Mouse (Mus musculus) neural tube, embryonic 10.5 days (tissue): ENCODE data around the gene Gm9758.
"Not testable (repeated sequence)": the region's sequence is repeated elsewhere in the genome, so short reads cannot be mapped to it uniquely, and the experiment has no call there.

Source experiments
- DNase-seq: peaks from one replicate; pipeline ENCODE4 v3.0.0-alpha.2; 2017; ENCODE audit warnings: low spot score; ENCODE audit errors: extremely low spot score

The Gm9758 gene

GRCm38 (mm10) chr5:14914799-14915198 is at the start of gene Gm9758:
Gene Gm9758, minus strand, starts transcription at chr5:14914899.
- not testable (repeated sequence) for DNase-seq

DNA sequence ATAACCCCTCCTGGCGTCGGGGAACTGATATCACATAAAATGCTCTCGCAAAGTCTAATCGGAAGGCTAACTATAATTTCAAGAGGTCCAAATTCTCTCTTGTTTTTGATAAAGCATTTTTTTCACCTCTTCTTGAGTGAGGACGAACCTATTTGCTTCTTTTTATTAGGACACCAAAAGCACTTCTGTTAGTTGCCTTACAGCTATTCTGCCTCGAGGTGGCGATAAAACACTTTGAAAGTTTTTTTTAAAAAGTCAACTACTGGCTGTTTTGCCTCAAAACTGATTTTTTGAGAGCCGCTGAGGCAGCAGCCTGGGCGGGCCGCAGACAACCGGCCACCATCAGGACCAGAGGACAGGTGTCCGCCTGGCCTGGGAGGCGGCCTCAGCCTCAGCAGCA is 49.1 kb upstream of the Gm9758 start:
- DNase-seq: not testable (repeated sequence)

DNA sequence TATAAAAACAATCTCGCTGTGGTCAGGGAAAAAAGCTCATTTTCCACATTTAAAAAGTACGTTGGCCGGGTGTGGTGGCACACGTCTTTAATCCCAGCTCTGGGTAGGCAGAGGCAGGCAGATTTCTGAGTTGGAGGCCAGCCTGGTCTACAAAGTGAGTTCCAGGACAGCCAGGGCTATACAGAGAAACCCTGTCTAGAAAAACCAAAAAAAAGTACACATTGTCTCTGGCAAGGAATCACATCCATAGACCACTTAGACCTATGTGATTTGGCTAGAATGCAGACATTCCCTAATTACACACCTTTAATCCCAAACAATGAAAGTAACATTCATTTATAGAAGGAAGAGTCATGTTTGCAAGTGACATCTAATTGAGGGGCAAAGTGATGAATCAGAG is 46.8 kb upstream of the Gm9758 start:
- not testable (repeated sequence) for DNase-seq

- not testable (repeated sequence) for DNase-seq
Measured at GRCm38 (mm10) chr5:14955928-14956706, 41.4 kb upstream of the Gm9758 start.

GRCm38 (mm10) chr5:14953587-14953986 is 38.9 kb upstream of the Gm9758 start:
- DNase-seq: not testable (repeated sequence)

DNA sequence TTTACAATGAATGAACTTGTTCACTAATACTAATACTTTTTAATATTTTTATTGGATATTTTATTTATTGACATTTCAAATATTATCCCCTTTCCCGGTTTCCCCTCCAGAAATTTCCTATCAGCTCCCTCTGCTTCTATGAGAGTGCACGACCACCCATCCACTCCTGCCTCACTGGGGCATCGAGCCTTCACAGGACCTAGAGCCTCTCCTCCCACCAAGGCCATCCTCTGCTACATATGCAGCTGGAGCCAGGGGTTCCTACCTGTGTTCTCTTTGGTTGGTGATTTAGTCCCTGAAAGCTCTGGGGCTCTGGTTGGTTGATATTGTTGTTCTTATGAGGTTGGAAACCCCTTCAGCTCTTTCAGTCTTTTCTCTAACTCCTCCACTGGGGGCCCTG is 38.0 kb upstream of the Gm9758 start:
- DNase-seq: not testable (repeated sequence)

GRCm38 (mm10) chr5:14951822-14952221 is 37.1 kb upstream of the Gm9758 start:
- DNase-seq: not testable (repeated sequence)

DNA sequence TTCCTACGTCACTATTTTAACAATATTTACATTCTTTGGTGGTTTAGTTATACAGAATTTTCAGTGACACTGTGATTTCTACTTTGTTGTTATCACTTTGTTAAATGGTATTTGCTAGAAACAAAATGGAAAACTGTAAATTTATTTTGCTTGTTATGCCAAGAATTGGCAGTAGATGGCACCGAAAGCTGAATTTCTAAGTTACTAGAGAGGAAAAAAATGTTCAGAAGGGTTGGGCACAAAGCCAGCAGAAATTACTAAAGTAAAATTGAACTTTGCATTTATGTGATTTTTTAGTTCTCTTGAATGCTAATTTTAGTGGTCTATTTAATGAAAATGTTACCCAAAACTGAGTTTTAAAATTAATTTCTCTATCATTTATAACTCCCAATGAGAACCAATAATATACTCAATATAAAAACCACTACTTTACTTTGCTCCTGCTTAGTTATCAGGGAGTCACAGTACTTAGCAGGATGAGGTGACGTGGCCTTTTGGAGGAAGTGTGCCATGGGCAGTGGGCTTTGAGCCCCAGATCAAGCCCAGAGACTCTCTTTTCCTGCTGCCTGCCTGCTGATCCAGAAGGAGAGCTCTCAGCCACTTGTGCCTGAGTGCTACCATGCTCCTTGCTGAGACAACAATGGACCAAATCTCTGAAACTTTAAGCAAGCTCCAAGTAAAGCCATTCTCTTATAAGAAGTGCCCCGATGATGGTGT is 32.9 kb upstream of the Gm9758 start:
- not testable (repeated sequence) for DNase-seq

DNA sequence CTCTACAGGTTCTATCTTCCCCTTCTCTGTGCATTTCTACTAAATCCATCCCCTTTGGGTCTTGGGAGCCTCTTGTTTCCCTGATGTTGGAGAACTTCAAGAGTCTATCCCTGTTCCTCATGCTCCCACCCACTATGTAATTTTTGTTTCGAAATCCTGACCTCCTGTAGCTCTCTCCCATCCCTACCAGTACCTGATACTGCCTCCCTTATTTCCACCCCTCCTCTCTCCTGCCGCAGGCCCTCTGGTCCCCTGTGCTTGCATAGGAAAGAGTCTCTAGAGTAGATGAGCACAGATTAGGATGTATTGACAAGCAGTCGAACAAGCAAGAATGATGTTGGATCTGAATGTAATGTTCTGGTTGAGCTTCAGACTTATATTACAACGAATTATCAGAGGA is 30.8 kb upstream of the Gm9758 start:
- not testable (repeated sequence) for DNase-seq

- not testable (repeated sequence) for DNase-seq
Measured at GRCm38 (mm10) chr5:14941043-14941442, 26.3 kb upstream of the Gm9758 start.

DNA sequence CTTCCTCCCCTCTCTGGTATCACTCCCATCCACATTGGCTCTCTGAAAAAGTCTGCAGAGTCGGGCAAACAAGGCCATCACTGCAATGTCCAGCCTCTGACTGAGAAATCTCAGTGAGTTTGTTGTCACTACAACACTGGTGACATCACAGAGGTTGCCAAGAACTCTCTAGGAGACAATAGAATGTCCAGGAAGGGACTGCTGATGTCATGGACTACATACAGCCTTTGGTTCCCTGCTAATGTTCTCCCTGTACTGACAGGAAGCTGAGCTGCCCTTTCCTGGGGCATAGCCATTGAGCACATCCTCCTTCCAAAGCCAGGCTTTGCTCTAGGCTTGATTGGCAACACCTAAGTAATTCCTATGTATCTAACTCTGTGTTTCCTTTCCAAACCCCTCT is 23.6 kb upstream of the Gm9758 start, which contains the start of gene Speer4e:
TSS of gene Speer4e (minus strand) at position 101 of the 400 bp plus-strand sequence.
- DNase-seq: not testable (repeated sequence)

DNA sequence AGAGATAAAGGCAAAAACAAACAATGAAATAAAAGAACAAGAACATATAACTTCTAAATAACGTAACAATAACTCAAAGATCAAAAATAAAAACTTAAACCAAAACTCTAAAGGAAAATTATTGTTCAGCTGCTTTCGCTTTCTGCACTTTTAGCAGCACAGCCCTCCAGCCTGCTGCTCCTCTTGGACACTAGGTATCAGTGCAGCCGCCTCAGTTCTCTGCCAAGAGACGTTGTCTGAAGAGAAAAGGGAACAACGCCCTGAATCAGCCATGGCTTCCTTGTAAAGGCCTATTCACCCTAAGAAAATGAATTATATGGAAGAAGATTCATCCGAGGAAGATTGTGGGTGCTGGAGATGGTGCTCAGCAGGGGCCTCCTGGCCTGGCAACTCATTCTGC is 19.0 kb upstream of the Gm9758 start:
- not testable (repeated sequence) for DNase-seq

DNA sequence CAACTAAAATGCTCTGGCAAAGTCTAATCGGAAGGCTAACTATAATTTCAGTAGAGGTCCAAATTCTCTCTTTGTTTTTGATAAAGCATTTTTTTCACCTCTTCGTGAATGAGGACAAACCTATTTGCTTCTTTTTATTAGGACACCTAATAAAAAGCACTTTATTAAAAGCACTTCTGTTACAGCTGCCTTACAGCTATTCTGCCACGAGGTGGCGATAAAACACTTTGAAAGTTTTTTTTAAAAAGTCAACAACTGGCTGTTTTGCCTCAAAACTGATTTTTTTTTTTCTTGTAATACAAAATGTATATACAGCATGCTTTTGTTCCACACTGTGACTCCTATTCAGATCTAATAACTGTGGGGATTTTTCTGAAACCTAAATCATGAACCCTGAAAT is 12.3 kb upstream of the Gm9758 start:
- not testable (repeated sequence) for DNase-seq

- not testable (repeated sequence) for DNase-seq
Measured at GRCm38 (mm10) chr5:14914361-14914760, 338 bp downstream of the Gm9758 start.

DNA sequence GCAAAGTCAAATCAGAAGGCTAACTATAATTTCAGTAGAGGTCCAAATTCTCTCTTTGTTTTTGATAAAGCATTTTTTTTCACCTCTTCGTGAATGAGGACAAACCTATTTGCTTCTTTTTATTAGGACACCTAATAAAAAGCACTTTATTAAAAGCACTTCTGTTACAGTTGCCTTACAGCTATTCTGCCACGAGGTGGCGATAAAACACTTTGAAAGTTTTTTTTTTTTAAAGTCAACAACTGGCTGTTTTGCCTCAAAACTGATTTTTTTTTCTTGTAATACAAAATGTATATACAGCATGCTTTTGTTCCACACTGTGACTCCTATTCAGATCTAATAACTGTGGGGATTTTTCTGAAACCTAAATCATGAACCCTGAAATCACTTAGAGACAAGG is 11.2 kb downstream of the Gm9758 start:
- not testable (repeated sequence) for DNase-seq

DNA sequence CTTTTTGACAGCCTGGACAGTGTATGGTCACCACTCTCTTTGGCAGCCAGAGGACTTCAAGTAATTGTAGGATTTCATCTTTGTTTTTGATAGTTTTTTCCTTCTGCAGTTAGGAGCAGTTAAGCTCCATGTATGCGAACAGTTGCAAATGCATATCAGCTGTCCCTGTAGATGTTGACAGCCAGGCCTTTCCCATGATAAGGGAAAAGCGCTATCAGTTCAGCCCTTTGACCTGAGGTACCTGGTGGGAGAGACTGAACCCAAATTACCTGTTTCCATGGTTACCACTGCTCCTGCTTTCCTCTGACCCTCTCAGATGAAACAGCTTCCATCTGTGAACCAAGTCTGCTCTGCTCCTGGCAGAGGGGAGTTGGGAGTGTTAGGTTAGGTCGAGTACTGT is 22.5 kb downstream of the Gm9758 start:
- DNase-seq: no peak

GRCm38 (mm10) chr5:14885291-14885690 is 29.4 kb downstream of the Gm9758 start:
- not testable (repeated sequence) for DNase-seq
